Mouse (Mus musculus) thymus, adult 2 months (tissue): Measurements from ENCODE around the gene Kirrel3.

Source experiments
- CTCF ChIP-seq: fragments of 200-500 bp; IDR thresholded peaks from 2 replicates; pipeline ENCODE4 v1.5.1; 2012; ENCODE audit warnings: mild to moderate bottlenecking, control low read depth, low read length, moderate library complexity, borderline replicate concordance; ENCODE audit not compliant: control insufficient read depth, poor library complexity, insufficient read depth; ENCODE audit errors: extremely low read depth
- POLR2A ChIP-seq: fragments of 200-500 bp; IDR thresholded peaks from 2 replicates; pipeline ENCODE4 v1.6.1; 2012; ENCODE audit warnings: mild to moderate bottlenecking, low read length, control low read depth, moderate library complexity; ENCODE audit not compliant: control insufficient read depth, poor library complexity, insufficient read depth; ENCODE audit errors: extremely low read depth

- no peak for TF ChIP-seq POLR2A
- no peak for TF ChIP-seq CTCF
Measured at GRCm38 (mm10) chr9:34734991-34735390, 249.3 kb downstream of the Kirrel3 start.
